Mouse (Mus musculus) CD4-positive, CD25-positive, alpha-beta regulatory T cell, adult 4 months (primary cell): ENCODE data around the gene Stard3. TPM values are rescaled to one million over a fixed set of nuclear protein-coding genes. Genes with fewer than 3 reads are reported as not detected.

Experiments
- ATAC-seq: one replicate; pipeline ENCODE4 v1.8.0; 2017
- polyA plus RNA-seq, 2 experiments: library from polyadenylated mRNA; unstranded; fragments of 100-300 nt; shearing (Covaris generic); gene quantifications; one replicate each; pipeline ENCODE4 v1.2.1; 2017

Gene Stard3
- polyA plus RNA-seq, 2 experiments from 2014 or later: 41.2 to 63.9 TPM

GRCm38 (mm10) chr11:98329081-98329959 lies 28.8 kb upstream of the Stard3 start, which contains the start of gene Neurod2:
Neurod2 (minus strand) TSS chr11:98329648.
- no peak for ATAC-seq

GRCm38 (mm10) chr11:98329960-98330744 lies 28.0 kb upstream of the Stard3 start:
- no peak for ATAC-seq

- no peak for ATAC-seq
Observed at GRCm38 (mm10) chr11:98330745-98331204, 27.4 kb upstream of the Stard3 start.

GRCm38 (mm10) chr11:98331401-98331800 lies 26.8 kb upstream of the Stard3 start:
- no peak for ATAC-seq

GRCm38 (mm10) chr11:98332186-98332585 lies 26.0 kb upstream of the Stard3 start:
- ATAC-seq: no peak

- ATAC-seq: no peak
Observed at GRCm38 (mm10) chr11:98332841-98333240, 25.3 kb upstream of the Stard3 start.

- ATAC-seq: no peak
Observed at GRCm38 (mm10) chr11:98333263-98333696, 24.9 kb upstream of the Stard3 start.

- ATAC-seq: no peak
Observed at GRCm38 (mm10) chr11:98333981-98334741, 24.0 kb upstream of the Stard3 start.

- no peak for ATAC-seq
Observed at GRCm38 (mm10) chr11:98335250-98335649, 22.9 kb upstream of the Stard3 start.

GRCm38 (mm10) chr11:98336245-98337107 lies 21.7 kb upstream of the Stard3 start:
- ATAC-seq: peak; percentile 49

- ATAC-seq: no peak
Observed at GRCm38 (mm10) chr11:98338507-98338961, 19.6 kb upstream of the Stard3 start.

GRCm38 (mm10) chr11:98339071-98339501 lies 19.1 kb upstream of the Stard3 start:
- ATAC-seq: no peak

- no peak for ATAC-seq
Observed at GRCm38 (mm10) chr11:98339679-98340287, 18.4 kb upstream of the Stard3 start.

- ATAC-seq: no peak
Observed at GRCm38 (mm10) chr11:98340597-98340996, 17.6 kb upstream of the Stard3 start.

- ATAC-seq: no peak
Observed at GRCm38 (mm10) chr11:98341174-98341573, 17.0 kb upstream of the Stard3 start.

GRCm38 (mm10) chr11:98342000-98342945 lies 15.9 kb upstream of the Stard3 start:
- peak; percentile 79 for ATAC-seq

GRCm38 (mm10) chr11:98345253-98345652 lies 12.9 kb upstream of the Stard3 start:
- no peak for ATAC-seq

- no peak for ATAC-seq
Observed at GRCm38 (mm10) chr11:98346168-98346567, 12.0 kb upstream of the Stard3 start.

GRCm38 (mm10) chr11:98347385-98348082 lies 10.6 kb upstream of the Stard3 start:
- no peak for ATAC-seq
